Mouse (Mus musculus) telencephalon, adult 2 months (tissue): ENCODE measurements around the gene Yars.
A peak's percentile ranks its signal among the peaks of the same experiment; 100 is the strongest.

Source experiments
- DNase-seq: peaks from one replicate; pipeline ENCODE4 v3.0.0-alpha.2; 2011; ENCODE audit warnings: low read depth, low spot score

Yars gene

GRCm38 (mm10) chr4:129251482-129252125, 62.0 kb downstream of the Yars start:
- no peak for DNase-seq

GRCm38 (mm10) chr4:129252492-129252891, 62.9 kb downstream of the Yars start:
- no peak for DNase-seq

GRCm38 (mm10) chr4:129254571-129254970, 65.0 kb downstream of the Yars start:
- no peak for DNase-seq

GRCm38 (mm10) chr4:129256450-129257380, 67.2 kb downstream of the Yars start:
- no peak for DNase-seq

GRCm38 (mm10) chr4:129259101-129259500, 69.5 kb downstream of the Yars start:
- DNase-seq, result no peak

- DNase-seq, result no peak
Measured at GRCm38 (mm10) chr4:129260678-129261077, 71.1 kb downstream of the Yars start.

GRCm38 (mm10) chr4:129261196-129261595, 71.6 kb downstream of the Yars start, which contains the start of gene C77080:
Gene C77080, minus strand, starts transcription at chr4:129261404.
- no peak for DNase-seq

- DNase-seq, result peak; percentile 69
Measured at GRCm38 (mm10) chr4:129263225-129264021, 73.9 kb downstream of the Yars start.

GRCm38 (mm10) chr4:129266191-129266590, 76.6 kb downstream of the Yars start:
- DNase-seq, result no peak

- DNase-seq, result no peak
Measured at GRCm38 (mm10) chr4:129266821-129267220, 77.3 kb downstream of the Yars start.

- no peak for DNase-seq
Measured at GRCm38 (mm10) chr4:129268698-129269097, 79.1 kb downstream of the Yars start.
